Mouse (Mus musculus) ES-E14 (cell line): ENCODE results near the gene Dppa5a.
A peak's percentile ranks its signal among the peaks of the same experiment; 100 is the strongest.

Source experiments
- CHD2 ChIP-seq: IDR thresholded peaks from 2 replicates; pipeline ENCODE4 v1.6.1; 2014; ENCODE audit warnings: mild to moderate bottlenecking, low read depth, low read length, inconsistent platforms
- MAFK ChIP-seq: IDR thresholded peaks from 2 replicates; pipeline ENCODE4 v1.6.1; 2014; ENCODE audit warnings: mild to moderate bottlenecking, low read depth, low read length, inconsistent platforms; ENCODE audit not compliant: insufficient read depth
- ZC3H11A ChIP-seq: IDR thresholded peaks from 2 replicates; pipeline ENCODE4 v1.6.1; 2012; ENCODE audit warnings: low read depth, mild to moderate bottlenecking, inconsistent platforms, low read length, borderline replicate concordance
- ZNF384 ChIP-seq: IDR thresholded peaks from 2 replicates; pipeline ENCODE4 v1.6.1; 2012; ENCODE audit warnings: low read depth, low read length, inconsistent platforms

GRCm38 (mm10) chr9:78385893-78386292 is 17.9 kb upstream of the Dppa5a start:
- TF ChIP-seq MAFK (no peak), CHD2 (no peak), ZC3H11A (peak; percentile 96), ZNF384 (no peak)
